Mouse (Mus musculus) CH12.LX (cell line): ENCODE measurements at regions not wholly inside any gene's neighbourhood (a gene's known extent, or its start where the extent isn't known, plus 50 kb on each side); places are given as distances from the start of the nearest gene placed in this dataset.
A peak's percentile ranks its signal among the peaks of the same experiment; 100 is the strongest.

Source experiments
- DNase-seq: peaks from one replicate; pipeline ENCODE4 v3.0.0-alpha.2; 2013; ENCODE audit errors: extremely low read depth
- H3K27ac ChIP-seq: 2 replicates; pipeline ENCODE4 v1.5.1; 2012; ENCODE audit warnings: low read depth, mild to moderate bottlenecking, control low read depth, moderate library complexity; ENCODE audit not compliant: insufficient read depth
- H3K27me3 ChIP-seq: replicated peaks from 2 replicates; pipeline ENCODE3; 2012; ENCODE audit warnings: inconsistent platforms
- H3K36me3 ChIP-seq, 2 experiments: replicated peaks in 1 of 2; 2 replicates each; pipeline versions ENCODE3 to v1.6.1; 2012; ENCODE audit warnings: inconsistent platforms in 1 of 2, low read length in 1 of 2, mild to moderate bottlenecking in 1 of 2, mixed read lengths in 1 of 2, moderate library complexity in 1 of 2; ENCODE audit not compliant: control insufficient read depth in 1 of 2, insufficient read depth in 1 of 2
- H3K4me1 ChIP-seq, 2 experiments: 2 replicates each; pipeline ENCODE4 v1.6.1; 2012; ENCODE audit warnings: inconsistent platforms in 1 of 2, moderate library complexity in 1 of 2; ENCODE audit not compliant: insufficient read depth in 2 of 2, control insufficient read depth in 1 of 2
- H3K4me2 ChIP-seq: 2 replicates; pipeline ENCODE4 v1.6.1; 2012; ENCODE audit warnings: low read depth, mild to moderate bottlenecking, control low read depth; ENCODE audit not compliant: poor library complexity, insufficient read depth, severe bottlenecking
- H3K4me3 ChIP-seq, 3 experiments: fragments of 150-350 bp in 1 of 3; sonication (generic) in 1 of 3; replicated peaks in 1 of 3; 2 replicates each; pipeline versions ENCODE3 to v1.5.1; 2011 to 2012; ENCODE audit warnings: low read depth in 2 of 3, low read length in 2 of 3, mild to moderate bottlenecking in 2 of 3, moderate library complexity in 2 of 3, control low read depth in 1 of 3, improper control_type of control experiment in 1 of 3, inconsistent platforms in 1 of 3, mixed read lengths in 1 of 3; ENCODE audit not compliant: poor library complexity in 1 of 3
- H3K79me2 ChIP-seq: replicated peaks from 2 replicates; pipeline ENCODE4 v1.6.1; 2012; ENCODE audit warnings: mild to moderate bottlenecking, moderate library complexity; ENCODE audit not compliant: control insufficient read depth, poor library complexity, insufficient read depth, severe bottlenecking; ENCODE audit errors: extremely low read depth
- H3K9ac ChIP-seq: 2 replicates; pipeline ENCODE4 v1.6.1; 2012; ENCODE audit warnings: low read depth, mild to moderate bottlenecking, control low read depth, moderate library complexity; ENCODE audit not compliant: insufficient read depth
- H3K9me3 ChIP-seq: replicated peaks from 2 replicates; pipeline ENCODE3; 2012; ENCODE audit warnings: low read length, inconsistent platforms, mixed read lengths
- CTCF ChIP-seq, 2 experiments: IDR thresholded peaks in 1 of 2; conservative IDR thresholded peaks in 1 of 2; 2 replicates each; pipeline ENCODE4 v1.5.1; 2011 to 2012; ENCODE audit warnings: low read depth in 2 of 2, low read length in 2 of 2, improper control_type of control experiment in 1 of 2, inconsistent platforms in 1 of 2, mild to moderate bottlenecking in 1 of 2, moderate library complexity in 1 of 2
- ELF1 ChIP-seq: IDR thresholded peaks from 2 replicates; pipeline ENCODE4 v1.6.1; 2014; ENCODE audit warnings: low read depth, mild to moderate bottlenecking, inconsistent platforms, low read length, improper control_type of control experiment
- EP300 ChIP-seq: IDR thresholded peaks from 2 replicates; pipeline ENCODE4 v1.6.1; 2011; ENCODE audit warnings: low read length, improper control_type of control experiment
- GABPA ChIP-seq: IDR thresholded peaks from 2 replicates; pipeline ENCODE4 v1.6.1; 2012; ENCODE audit warnings: low read depth, low read length, improper control_type of control experiment, inconsistent platforms; ENCODE audit not compliant: insufficient replicate concordance
- HCFC1 ChIP-seq: IDR thresholded peaks from 2 replicates; pipeline ENCODE4 v1.6.1; 2012; ENCODE audit warnings: low read depth, mild to moderate bottlenecking, inconsistent platforms, low read length, improper control_type of control experiment
- NRF1 ChIP-seq: IDR thresholded peaks from 2 replicates; pipeline ENCODE4 v1.6.1; 2014; ENCODE audit warnings: low read depth, mild to moderate bottlenecking, inconsistent platforms, low read length, improper control_type of control experiment, moderate library complexity
- POLR2A ChIP-seq: IDR thresholded peaks from 2 replicates; pipeline ENCODE4 v1.6.1; 2011; ENCODE audit warnings: low read depth, mild to moderate bottlenecking, improper control_type of control experiment, low read length
- POLR2AphosphoS2 ChIP-seq: IDR thresholded peaks from 2 replicates; pipeline ENCODE4 v1.6.1; 2011; ENCODE audit warnings: low read depth, low read length, improper control_type of control experiment
- RAD21 ChIP-seq: IDR thresholded peaks from 2 replicates; pipeline ENCODE4 v1.6.1; 2011; ENCODE audit warnings: low read depth, mild to moderate bottlenecking, low read length, improper control_type of control experiment, moderate library complexity
- SIN3A ChIP-seq: IDR thresholded peaks from 2 replicates; pipeline ENCODE4 v1.6.1; 2012; ENCODE audit warnings: low read length, improper control_type of control experiment, inconsistent platforms
- SMC3 ChIP-seq: IDR thresholded peaks from 2 replicates; pipeline ENCODE4 v1.6.1; 2011; ENCODE audit warnings: low read depth, low read length, improper control_type of control experiment
- TBP ChIP-seq: conservative IDR thresholded peaks from 2 replicates; pipeline ENCODE4 v1.6.1; 2011; ENCODE audit warnings: low read depth, low read length, improper control_type of control experiment
- TCF12 ChIP-seq: IDR thresholded peaks from 2 replicates; pipeline ENCODE4 v1.6.1; 2014; ENCODE audit warnings: low read depth, mild to moderate bottlenecking, inconsistent platforms, low read length, improper control_type of control experiment
- USF1 ChIP-seq: IDR thresholded peaks from 2 replicates; pipeline ENCODE4 v1.6.1; 2014; ENCODE audit warnings: low read depth, mild to moderate bottlenecking, inconsistent platforms, low read length, improper control_type of control experiment
- ZC3H11A ChIP-seq: IDR thresholded peaks from 2 replicates; pipeline ENCODE4 v1.6.1; 2012; ENCODE audit warnings: low read depth, mild to moderate bottlenecking, inconsistent platforms, low read length, improper control_type of control experiment
- ZKSCAN1 ChIP-seq: IDR thresholded peaks from 2 replicates; pipeline ENCODE4 v1.6.1; 2012; ENCODE audit warnings: low read depth, inconsistent platforms, low read length, improper control_type of control experiment, borderline replicate concordance
- ZMIZ1 ChIP-seq: IDR thresholded peaks from 2 replicates; pipeline ENCODE4 v1.6.1; 2012; ENCODE audit warnings: low read depth, mild to moderate bottlenecking, inconsistent platforms, low read length, improper control_type of control experiment
- ZNF384 ChIP-seq: IDR thresholded peaks from 2 replicates; pipeline ENCODE4 v1.6.1; 2012; ENCODE audit warnings: low read depth, low read length, improper control_type of control experiment, inconsistent platforms
- dilution Hi-C: fragments of 300-500 bp; cut with MboI; formaldehyde crosslinking; loops from 2 replicates; pipeline ENCODE4 v1.14.3; 2020; ENCODE audit warnings: low sequenced_read_pairs; ENCODE audit not compliant: extremely low pct_unique_long_range_greater_than_20kb, extremely low pct_ligation_motif_present
- in situ Hi-C: fragments of 300-500 bp; cut with MboI; formaldehyde crosslinking; loops from 3 replicates; pipeline ENCODE4 v1.14.3; 2019; ENCODE audit warnings: low sequenced_read_pairs, low pct_ligation_motif_present, low pct_unique_long_range_greater_than_20kb, mixed read lengths

DNA sequence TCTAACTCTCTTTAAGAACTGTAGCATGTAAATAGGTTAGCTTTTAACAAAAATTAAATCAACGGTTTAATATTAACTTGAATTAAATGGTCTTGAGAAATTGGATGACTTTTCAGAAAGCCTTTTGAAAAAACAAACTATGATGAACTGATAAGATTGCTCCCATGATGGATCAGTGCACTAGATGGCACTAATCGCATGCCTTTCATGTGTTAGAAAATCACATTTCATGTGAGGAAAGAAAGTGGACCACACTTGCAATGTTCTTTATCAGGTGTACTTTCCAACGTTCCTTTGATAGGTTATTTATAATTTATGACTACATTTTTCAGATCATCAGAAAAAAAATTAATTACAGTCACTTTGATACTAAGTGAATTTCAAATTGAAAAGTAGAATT lies 1003.2 kb upstream of the 4930412O13Rik start:
- H3K4me3 ChIP-seq, result no peak overlapping the region
- H3K9me3 ChIP-seq, result no peaks in the 10 kb centered on the region
- dilution Hi-C loops, result no loop called here
- no peak overlapping the region for H3K27ac ChIP-seq
- no peak overlapping the region for H3K9ac ChIP-seq
- TF ChIP-seq RAD21, result peak; percentile 67
- TF ChIP-seq TCF12, result no peak
- no peak for TF ChIP-seq HCFC1
- no peak for TF ChIP-seq SIN3A
- no peak for TF ChIP-seq ZC3H11A
- TF ChIP-seq NRF1, result no peak
- TF ChIP-seq EP300, result no peak
- TF ChIP-seq POLR2AphosphoS2, result no peak
- TF ChIP-seq SMC3, result peak; percentile 38
- TF ChIP-seq CTCF (conservative IDR thresholded peaks at IDR 0.05 in 1 of 2, IDR thresholded peaks at IDR 0.05 in 1 of 2; ENCODE audit: low read depth in 2 of 2, low read length in 2 of 2), result peak in 1 of 2 experiments; percentile 41; a peak in 2 of 4 replicates
- no peak for TF ChIP-seq POLR2A
- no peak for TF ChIP-seq ZKSCAN1
- no peak for TF ChIP-seq TBP
- no peak for TF ChIP-seq ELF1
- no peak for TF ChIP-seq ZMIZ1
- no peak for TF ChIP-seq USF1
- no peak for TF ChIP-seq GABPA
- TF ChIP-seq ZNF384, result no peak
- H3K79me2 ChIP-seq, result no peaks in the 10 kb centered on the region
- H3K4me2 ChIP-seq, result no peak overlapping the region
- H3K36me3 ChIP-seq, result no peaks in the 10 kb centered on the region
- no peaks in the 10 kb centered on the region for H3K4me1 ChIP-seq
- H3K27me3 ChIP-seq, result no peaks in the 10 kb centered on the region
- in situ Hi-C loops, result no loop called here
- DNase-seq, result peak; percentile 17

DNA sequence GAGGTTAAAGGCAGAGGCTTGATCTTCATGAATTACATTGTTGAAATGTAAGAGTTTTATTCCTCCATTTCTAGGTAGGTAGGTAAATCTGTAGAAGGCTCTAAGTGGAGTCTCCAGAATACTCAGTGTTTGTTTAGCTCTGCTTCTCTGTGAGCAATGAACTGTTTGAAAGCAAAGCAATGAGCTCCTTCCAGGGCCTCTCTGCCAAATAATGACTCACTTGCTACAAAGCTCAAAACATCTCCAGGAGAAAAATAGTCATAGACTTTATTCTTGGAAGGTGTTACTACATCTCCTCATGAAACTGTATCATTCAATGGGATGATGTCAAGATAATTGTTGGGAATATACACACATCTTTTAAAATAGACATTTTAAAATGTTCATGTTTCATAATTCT lies 968.6 kb upstream of the 4930412O13Rik start:
- in situ Hi-C loops, result no loop called here

More for the DNA sequence above, 968.6 kb upstream of the 4930412O13Rik start:
- Histone ChIP-seq H3K4me3 (no peak overlapping the region), H3K4me1 (no peaks in the 10 kb centered on the region), H3K36me3 (no peaks in the 10 kb centered on the region), H3K9me3 (no peaks in the 10 kb centered on the region), H3K27me3 (no peaks in the 10 kb centered on the region), H3K79me2 (no peaks in the 10 kb centered on the region), H3K4me2 (no peak overlapping the region), H3K9ac (no peak overlapping the region), H3K27ac (no peak overlapping the region)
- dilution Hi-C loops, result no loop called here
- DNase-seq, result no peak
- no peak for TF ChIP-seq ZNF384
- TF ChIP-seq SMC3, result no peak
- no peak for TF ChIP-seq TBP
- TF ChIP-seq GABPA, result no peak
- TF ChIP-seq CTCF (conservative IDR thresholded peaks at IDR 0.05 in 1 of 2, IDR thresholded peaks at IDR 0.05 in 1 of 2; ENCODE audit: low read depth in 2 of 2, low read length in 2 of 2), result no peak
